Mouse (Mus musculus): ENCODE results near the gene Morn4.

The Morn4 gene

DNA sequence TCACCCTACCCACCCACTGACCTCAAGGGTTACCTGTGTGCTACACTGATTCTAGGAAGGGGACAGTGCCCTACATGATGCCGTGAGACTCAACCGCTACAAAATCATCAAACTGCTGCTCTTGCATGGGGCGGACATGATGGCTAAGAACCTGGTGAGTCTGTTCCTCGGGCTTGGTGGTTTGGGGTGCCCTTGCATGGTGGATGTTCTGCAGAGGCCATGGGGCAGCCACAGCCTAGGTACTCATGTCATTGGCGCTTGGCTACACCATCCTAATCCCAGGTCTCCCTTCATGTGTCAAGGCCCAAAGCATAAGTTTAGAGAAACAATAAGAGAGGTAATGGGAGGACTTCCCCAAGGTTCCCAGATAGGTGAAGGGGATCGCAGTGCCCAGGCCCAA lies 42.2 kb downstream of the Morn4 start:
- no peak for DNase-seq (ENCODE audit: low spot score in 2 of 2)

DNA sequence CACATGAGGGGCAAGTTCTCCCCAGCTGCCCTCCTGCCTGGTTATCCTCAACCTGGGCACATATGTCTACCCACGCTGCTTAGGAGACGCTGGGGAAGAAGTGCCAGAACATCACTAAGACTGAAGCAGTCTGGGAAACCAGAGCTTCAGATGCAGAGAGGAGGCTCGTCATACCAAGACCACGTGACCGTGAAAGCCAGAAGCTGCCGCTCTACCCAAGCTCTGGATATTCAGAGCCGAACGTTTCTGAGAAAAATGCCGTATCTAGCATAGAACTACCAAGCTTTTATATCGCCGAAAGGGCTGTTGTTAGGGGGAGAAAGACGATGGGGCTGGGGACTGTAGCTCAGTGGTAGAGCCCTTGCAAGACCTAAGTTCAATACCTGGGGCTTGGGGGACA lies 47.8 kb downstream of the Morn4 start:
- DNase-seq (ENCODE audit: low spot score in 2 of 2), result no peak

DNA sequence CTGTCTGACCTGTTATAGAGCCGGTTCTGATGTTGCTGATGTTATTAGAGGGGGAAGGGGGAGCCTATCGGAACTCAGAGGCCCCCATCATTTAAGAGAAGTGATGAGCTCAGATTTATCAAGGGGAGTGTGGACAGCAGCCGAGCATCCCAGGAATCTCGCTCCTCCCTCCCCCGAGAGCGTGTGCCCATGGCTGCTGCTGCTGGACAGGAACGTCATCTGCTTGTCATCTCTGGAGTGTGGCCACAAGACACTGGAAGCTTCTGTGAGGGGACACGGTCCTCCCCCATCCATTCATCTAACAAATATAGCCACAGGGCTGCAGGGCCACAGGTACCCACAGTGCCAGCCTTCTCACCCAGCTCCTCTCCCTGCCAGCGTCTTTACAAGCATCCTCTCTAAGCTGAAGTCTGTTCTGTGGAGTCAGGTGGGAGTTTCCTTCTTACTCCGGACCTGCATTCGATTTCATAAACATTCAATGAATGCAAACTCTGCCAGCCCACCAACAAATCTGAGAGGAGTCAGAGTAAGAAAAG lies 48.9 kb downstream of the Morn4 start:
- no peak for DNase-seq (ENCODE audit: low spot score in 2 of 2)

DNA sequence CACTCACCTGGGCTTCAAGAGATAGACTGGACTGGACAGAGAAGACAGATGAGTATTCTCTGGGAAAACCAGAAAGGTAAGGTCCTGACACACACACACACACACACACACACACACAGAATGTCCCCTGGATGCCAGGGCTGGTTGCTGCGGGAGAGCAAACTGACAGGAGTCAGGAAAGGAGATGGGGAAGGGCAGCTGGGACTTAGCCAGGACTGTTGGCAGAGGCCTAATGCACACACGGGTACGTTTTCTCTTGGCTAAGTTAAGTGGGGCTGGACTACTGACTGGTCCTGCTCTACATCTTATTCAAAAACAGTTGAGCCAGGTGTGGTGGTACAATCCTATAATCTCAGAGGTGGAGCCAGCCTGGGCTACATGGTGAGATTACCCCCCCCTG lies 49.8 kb downstream of the Morn4 start:
- no peak for DNase-seq (ENCODE audit: low spot score in 2 of 2)

DNA sequence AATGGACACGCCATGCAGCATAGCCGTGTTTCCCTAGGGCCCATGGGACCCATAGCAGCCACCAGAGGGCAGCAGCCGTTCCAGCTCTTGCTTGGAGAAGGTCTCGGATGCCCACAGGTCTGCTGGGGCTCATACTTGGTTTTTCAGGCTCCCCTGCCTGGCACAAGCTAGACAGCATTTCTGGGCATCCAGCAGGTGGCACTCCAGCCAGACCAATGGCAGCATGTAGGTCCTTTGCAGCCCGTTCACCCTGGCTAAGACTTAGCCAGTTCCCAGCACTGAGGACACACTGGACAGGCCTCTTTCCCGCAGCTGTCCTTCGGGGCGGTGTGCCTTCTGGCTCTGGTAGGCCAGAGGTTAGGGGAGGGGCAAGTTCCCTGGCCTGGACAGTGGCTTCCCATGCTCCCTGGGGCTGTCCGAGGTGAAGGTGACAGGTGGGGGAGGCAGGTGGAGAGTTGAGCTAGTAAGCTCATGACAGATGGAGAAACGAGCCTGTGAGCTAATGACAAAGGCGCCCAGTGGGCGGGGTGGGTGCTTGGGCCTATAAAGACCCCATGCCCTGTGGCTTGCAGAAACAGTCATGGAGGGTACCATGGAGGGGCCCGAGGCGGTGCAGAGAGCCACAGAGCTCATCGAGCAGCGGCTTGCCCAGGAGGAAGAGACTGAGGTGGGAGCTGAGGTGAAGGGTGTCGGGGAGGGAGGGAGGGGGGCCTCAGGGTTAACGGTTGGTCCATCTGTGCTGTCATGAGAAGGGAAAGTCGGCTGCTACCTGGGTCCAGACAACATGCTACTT lies 50.5 kb downstream of the Morn4 start, which contains the start of gene Ankrd2:
Gene Ankrd2 (plus strand): TSS at position 545 of the 793 bp plus-strand sequence.
- DNase-seq (ENCODE audit: low spot score in 2 of 2), result peak; percentile 47 to 83

GRCm38 (mm10) chr19:42034881-42035455 lies 51.2 kb downstream of the Morn4 start:
- no peak for DNase-seq (ENCODE audit: low spot score in 2 of 2)

DNA sequence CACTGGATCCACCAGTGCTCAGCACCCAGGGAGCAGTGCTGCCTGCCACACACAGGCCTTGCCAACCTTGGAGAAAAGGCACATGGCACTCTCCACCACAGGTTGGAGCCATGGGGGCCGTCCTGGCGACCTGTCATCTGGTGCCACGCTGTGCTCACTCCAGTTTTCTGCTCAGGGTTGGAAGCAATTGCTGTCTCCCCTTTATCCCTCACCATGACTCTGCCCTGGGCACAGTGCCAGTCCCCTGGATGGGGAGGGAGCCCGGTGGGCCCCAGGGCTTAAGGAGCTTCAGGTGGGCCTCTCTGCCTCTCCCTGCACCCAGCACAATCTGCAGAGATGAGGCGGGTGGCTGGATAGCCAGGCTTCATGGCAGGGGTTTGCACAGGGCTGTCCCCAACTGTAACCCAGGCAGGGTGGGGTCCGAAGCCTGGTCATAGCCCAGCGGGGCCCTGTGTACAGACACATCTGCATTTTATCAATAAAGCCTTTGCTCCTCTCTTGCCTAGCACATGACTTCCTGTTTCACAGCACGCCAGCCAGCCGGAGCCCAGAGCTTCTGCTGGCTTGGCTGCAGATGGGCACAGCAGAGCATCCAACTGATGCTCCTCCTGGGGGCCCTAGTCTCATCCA lies 51.9 kb downstream of the Morn4 start:
- no peak for DNase-seq (ENCODE audit: low spot score in 2 of 2)

GRCm38 (mm10) chr19:42033611-42034010 lies 52.5 kb downstream of the Morn4 start:
- no peak for DNase-seq (ENCODE audit: low spot score in 2 of 2)

- no peak for DNase-seq (ENCODE audit: low spot score in 2 of 2)
Observed at GRCm38 (mm10) chr19:42031112-42031511, 55.0 kb downstream of the Morn4 start.

DNA sequence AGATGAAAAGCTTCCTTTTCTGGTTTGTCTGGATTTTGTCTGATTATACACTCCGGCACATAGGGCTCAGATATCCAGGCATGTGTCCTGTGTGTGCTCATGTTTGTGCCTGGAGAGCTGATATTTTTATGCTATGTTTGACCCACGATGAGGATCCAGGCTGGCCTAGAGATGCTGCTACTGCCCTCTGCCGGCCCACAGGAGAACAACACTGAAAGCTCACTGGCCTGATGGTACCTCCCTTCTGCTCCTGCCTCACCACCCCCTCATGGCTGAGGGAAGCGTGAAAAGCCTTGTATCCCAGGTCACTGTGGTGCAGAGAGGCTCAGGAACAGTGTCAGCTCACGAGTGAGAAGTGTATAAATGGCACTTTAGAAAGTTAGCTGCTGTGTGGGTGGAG lies 60.0 kb downstream of the Morn4 start:
- DNase-seq (ENCODE audit: low spot score in 2 of 2), result peak; percentile 64 to 82
